Mouse (Mus musculus): ENCODE measurements around the gene Ptprm. TPM values are rescaled to one million over a fixed set of nuclear protein-coding genes. Genes with fewer than 3 reads are reported as not detected.

Ptprm gene
- polyA plus RNA-seq, 1 experiment, result 4.4 TPM

DNA sequence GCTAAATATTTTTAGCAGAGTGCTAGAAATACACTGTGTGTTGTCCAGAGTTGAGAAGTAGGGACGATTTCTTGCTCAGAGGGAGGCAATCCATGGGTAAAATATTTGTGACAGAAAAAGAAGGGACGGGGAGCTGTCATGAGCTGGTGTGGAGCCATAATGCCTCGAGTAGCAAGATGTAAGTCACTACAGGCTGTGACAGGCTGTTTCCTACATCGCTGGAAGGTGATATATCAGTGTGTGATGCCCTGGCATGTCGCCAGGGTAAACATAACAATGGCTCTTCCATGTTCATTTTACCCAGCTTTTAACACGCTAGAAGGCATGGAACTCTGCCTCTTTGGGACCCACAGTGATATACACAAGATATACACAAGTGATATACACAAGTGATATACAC is 476.7 kb downstream of the Ptprm start:
- Histone ChIP-seq H3K4me3 (ENCODE audit: control insufficient read depth, insufficient read depth, low read length) (no peak overlapping the region), H3K27ac (ENCODE audit: control insufficient read depth, insufficient read depth, low read length) (no peak overlapping the region), H3K27me3 (ENCODE audit: control insufficient read depth, insufficient read depth, low read length) (no peaks in the 10 kb centered on the region), H3K36me3 (ENCODE audit: control insufficient read depth, insufficient read depth, low read length) (no peaks in the 10 kb centered on the region), H3K4me1 (replicated peaks; ENCODE audit: control insufficient read depth, insufficient read depth, low read length) (no peaks in the 10 kb centered on the region)
- WGBS, result 77% methylated on average over 6 of the region's 6 CpGs
- TF ChIP-seq CTCF (IDR thresholded peaks at IDR 0.05; ENCODE audit: borderline replicate concordance, control insufficient read depth, extremely low read depth, insufficient read depth, low read length, poor library complexity) (no peak), POLR2A (IDR thresholded peaks at IDR 0.05; ENCODE audit: control insufficient read depth, extremely low read depth, insufficient read depth, low read length, poor library complexity) (no peak)
- DNase-seq, result no peak

- H3K36me3 ChIP-seq (ENCODE audit: control insufficient read depth, insufficient read depth, low read length), result no peaks in the 10 kb centered on the region
- TF ChIP-seq CTCF (IDR thresholded peaks at IDR 0.05; ENCODE audit: borderline replicate concordance, control insufficient read depth, extremely low read depth, insufficient read depth, low read length, poor library complexity), result no peak
- TF ChIP-seq POLR2A (IDR thresholded peaks at IDR 0.05; ENCODE audit: control insufficient read depth, extremely low read depth, insufficient read depth, low read length, poor library complexity), result no peak
- no peaks in the 10 kb centered on the region for H3K27me3 ChIP-seq (ENCODE audit: control insufficient read depth, insufficient read depth, low read length)
- no peak overlapping the region for H3K4me3 ChIP-seq (ENCODE audit: control insufficient read depth, insufficient read depth, low read length)
- 96% methylated on average over 11 of the region's 11 CpGs for WGBS
- DNase-seq, result no peak
- no peak overlapping the region for H3K27ac ChIP-seq (ENCODE audit: control insufficient read depth, insufficient read depth, low read length)
- no peaks in the 10 kb centered on the region for H3K4me1 ChIP-seq (replicated peaks; ENCODE audit: control insufficient read depth, insufficient read depth, low read length)
These were observed 479.4 kb downstream of the Ptprm start for GRCm38 (mm10) chr17:66874810-66875209.

- H3K36me3 ChIP-seq (ENCODE audit: control insufficient read depth, insufficient read depth, low read length), result no peaks in the 10 kb centered on the region
- no peak overlapping the region for H3K27ac ChIP-seq (ENCODE audit: control insufficient read depth, insufficient read depth, low read length)
- no peak overlapping the region for H3K4me3 ChIP-seq (ENCODE audit: control insufficient read depth, insufficient read depth, low read length)
- 92% methylated on average over 4 of the region's 4 CpGs for WGBS
- TF ChIP-seq POLR2A (IDR thresholded peaks at IDR 0.05; ENCODE audit: control insufficient read depth, extremely low read depth, insufficient read depth, low read length, poor library complexity) (no peak), CTCF (IDR thresholded peaks at IDR 0.05; ENCODE audit: borderline replicate concordance, control insufficient read depth, extremely low read depth, insufficient read depth, low read length, poor library complexity) (no peak)
- DNase-seq, result no peak
- H3K27me3 ChIP-seq (ENCODE audit: control insufficient read depth, insufficient read depth, low read length), result no peaks in the 10 kb centered on the region
- no peaks in the 10 kb centered on the region for H3K4me1 ChIP-seq (replicated peaks; ENCODE audit: control insufficient read depth, insufficient read depth, low read length)
These were observed 482.9 kb downstream of the Ptprm start for GRCm38 (mm10) chr17:66871396-66871795.

DNA sequence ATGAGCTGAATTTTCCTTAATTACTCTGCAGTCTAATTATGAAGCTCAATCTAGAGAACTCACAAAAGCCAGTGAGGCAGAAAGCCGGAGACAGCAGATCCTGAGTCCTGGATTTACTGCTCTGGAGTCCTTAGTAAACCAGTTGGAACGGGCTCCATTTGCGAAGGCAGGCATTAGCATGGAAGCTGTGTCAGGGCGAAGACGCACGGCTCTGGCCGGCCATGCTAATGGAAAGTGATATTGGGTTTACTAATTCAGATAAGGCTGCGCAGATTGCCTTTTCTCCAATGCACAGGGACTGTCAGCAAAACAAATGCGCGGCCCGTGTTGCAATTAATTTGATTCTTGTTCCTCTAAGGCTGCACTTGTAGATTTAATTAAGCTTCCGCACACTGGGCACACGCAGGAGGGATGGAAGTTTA is 484.7 kb downstream of the Ptprm start:
- TF ChIP-seq CTCF (IDR thresholded peaks at IDR 0.05; ENCODE audit: borderline replicate concordance, control insufficient read depth, extremely low read depth, insufficient read depth, low read length, poor library complexity) (no peak), POLR2A (IDR thresholded peaks at IDR 0.05; ENCODE audit: control insufficient read depth, extremely low read depth, insufficient read depth, low read length, poor library complexity) (no peak)
- Histone ChIP-seq H3K27ac (ENCODE audit: control insufficient read depth, insufficient read depth, low read length) (no peak overlapping the region), H3K4me3 (ENCODE audit: control insufficient read depth, insufficient read depth, low read length) (no peak overlapping the region), H3K4me1 (replicated peaks; ENCODE audit: control insufficient read depth, insufficient read depth, low read length) (no peaks in the 10 kb centered on the region), H3K36me3 (ENCODE audit: control insufficient read depth, insufficient read depth, low read length) (no peaks in the 10 kb centered on the region), H3K27me3 (ENCODE audit: control insufficient read depth, insufficient read depth, low read length) (no peaks in the 10 kb centered on the region)
- WGBS, result 98% methylated on average over 13 of the region's 13 CpGs
- DNase-seq, result no peak

- H3K27me3 ChIP-seq (ENCODE audit: control insufficient read depth, insufficient read depth, low read length), result no peaks in the 10 kb centered on the region
- H3K4me1 ChIP-seq (replicated peaks; ENCODE audit: control insufficient read depth, insufficient read depth, low read length), result no peaks in the 10 kb centered on the region
- H3K36me3 ChIP-seq (ENCODE audit: control insufficient read depth, insufficient read depth, low read length), result no peaks in the 10 kb centered on the region
- WGBS, result 94% methylated on average over 4 of the region's 4 CpGs
- no peak for DNase-seq
- no peak overlapping the region for H3K4me3 ChIP-seq (ENCODE audit: control insufficient read depth, insufficient read depth, low read length)
- no peak overlapping the region for H3K27ac ChIP-seq (ENCODE audit: control insufficient read depth, insufficient read depth, low read length)
- TF ChIP-seq CTCF (IDR thresholded peaks at IDR 0.05; ENCODE audit: borderline replicate concordance, control insufficient read depth, extremely low read depth, insufficient read depth, low read length, poor library complexity), result no peak
- no peak for TF ChIP-seq POLR2A (IDR thresholded peaks at IDR 0.05; ENCODE audit: control insufficient read depth, extremely low read depth, insufficient read depth, low read length, poor library complexity)
These were observed 489.8 kb downstream of the Ptprm start for GRCm38 (mm10) chr17:66864441-66864840.

- H3K27me3 ChIP-seq (ENCODE audit: control insufficient read depth, insufficient read depth, low read length), result no peaks in the 10 kb centered on the region
- no peaks in the 10 kb centered on the region for H3K36me3 ChIP-seq (ENCODE audit: control insufficient read depth, insufficient read depth, low read length)
- no peak for DNase-seq
- no peak overlapping the region for H3K4me3 ChIP-seq (ENCODE audit: control insufficient read depth, insufficient read depth, low read length)
- TF ChIP-seq CTCF (IDR thresholded peaks at IDR 0.05; ENCODE audit: borderline replicate concordance, control insufficient read depth, extremely low read depth, insufficient read depth, low read length, poor library complexity) (no peak), POLR2A (IDR thresholded peaks at IDR 0.05; ENCODE audit: control insufficient read depth, extremely low read depth, insufficient read depth, low read length, poor library complexity) (no peak)
- H3K4me1 ChIP-seq (replicated peaks; ENCODE audit: control insufficient read depth, insufficient read depth, low read length), result no peaks in the 10 kb centered on the region
- 89% methylated on average over 2 of the region's 2 CpGs for WGBS
- no peak overlapping the region for H3K27ac ChIP-seq (ENCODE audit: control insufficient read depth, insufficient read depth, low read length)
These were observed 492.7 kb downstream of the Ptprm start for GRCm38 (mm10) chr17:66861557-66861956.

DNA sequence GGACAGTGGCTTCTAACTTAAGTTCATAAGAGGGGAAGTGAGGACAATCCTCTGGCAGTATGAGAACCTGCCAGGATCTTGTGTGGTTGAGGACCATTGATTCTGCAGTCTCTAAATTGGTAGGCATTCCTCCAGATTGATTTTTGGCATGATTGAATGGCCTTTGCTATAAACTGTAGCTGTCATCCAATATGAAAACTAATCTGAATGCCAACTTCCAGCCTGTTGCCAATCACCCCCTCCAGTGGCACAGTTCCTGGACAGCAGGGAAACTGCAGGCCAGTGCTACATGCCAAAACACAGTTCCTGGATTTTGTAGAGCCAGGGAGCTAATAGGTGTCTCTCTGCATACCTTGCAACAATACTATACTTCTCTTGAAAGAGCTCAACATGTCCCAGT is 495.5 kb downstream of the Ptprm start:
- no peak for TF ChIP-seq CTCF (IDR thresholded peaks at IDR 0.05; ENCODE audit: borderline replicate concordance, control insufficient read depth, extremely low read depth, insufficient read depth, low read length, poor library complexity)
- TF ChIP-seq POLR2A (IDR thresholded peaks at IDR 0.05; ENCODE audit: control insufficient read depth, extremely low read depth, insufficient read depth, low read length, poor library complexity), result no peak
- Histone ChIP-seq H3K27ac (ENCODE audit: control insufficient read depth, insufficient read depth, low read length) (no peak overlapping the region), H3K27me3 (ENCODE audit: control insufficient read depth, insufficient read depth, low read length) (no peaks in the 10 kb centered on the region), H3K36me3 (ENCODE audit: control insufficient read depth, insufficient read depth, low read length) (no peaks in the 10 kb centered on the region), H3K4me1 (replicated peaks; ENCODE audit: control insufficient read depth, insufficient read depth, low read length) (no peaks in the 10 kb centered on the region), H3K4me3 (ENCODE audit: control insufficient read depth, insufficient read depth, low read length) (no peak overlapping the region)
- DNase-seq, result no peak

Data from thymus, adult 2 months (tissue).